Mouse (Mus musculus) 3134 (cell line): ENCODE measurements around the gene Spata46.

Experiments used
- DNase-seq: peaks from one replicate; pipeline ENCODE4 v3.0.0-alpha.2; 2011; ENCODE audit warnings: low spot score; ENCODE audit not compliant: insufficient read length; ENCODE audit errors: extremely low read depth

The Spata46 gene

GRCm38 (mm10) chr1:170332775-170333174, 24.2 kb downstream of the Spata46 start:
- DNase-seq, result no peak

GRCm38 (mm10) chr1:170339943-170340342, 31.3 kb downstream of the Spata46 start:
- DNase-seq, result no peak

DNA sequence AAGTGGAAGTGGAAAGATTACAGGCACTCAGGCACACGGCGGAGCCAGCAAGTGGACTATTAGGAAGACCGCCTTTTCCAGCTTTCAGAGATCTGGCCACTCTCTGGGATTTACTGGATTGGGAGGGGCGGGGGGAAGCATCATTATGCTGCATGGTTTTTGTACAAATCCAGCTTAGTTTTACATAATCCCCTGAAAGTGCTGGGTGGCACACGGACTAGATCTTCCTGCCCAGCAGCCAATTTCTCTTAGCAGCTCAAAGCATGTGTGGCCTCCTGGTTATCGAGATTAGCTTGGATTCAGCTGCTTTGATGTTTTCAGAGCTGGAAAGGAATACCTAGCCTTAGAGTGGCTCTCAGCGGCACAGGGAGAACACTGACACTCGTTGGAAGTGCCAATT, 34.5 kb downstream of the Spata46 start:
- DNase-seq, result no peak

- DNase-seq, result no peak
Measured at GRCm38 (mm10) chr1:170343906-170344305, 35.3 kb downstream of the Spata46 start.

DNA sequence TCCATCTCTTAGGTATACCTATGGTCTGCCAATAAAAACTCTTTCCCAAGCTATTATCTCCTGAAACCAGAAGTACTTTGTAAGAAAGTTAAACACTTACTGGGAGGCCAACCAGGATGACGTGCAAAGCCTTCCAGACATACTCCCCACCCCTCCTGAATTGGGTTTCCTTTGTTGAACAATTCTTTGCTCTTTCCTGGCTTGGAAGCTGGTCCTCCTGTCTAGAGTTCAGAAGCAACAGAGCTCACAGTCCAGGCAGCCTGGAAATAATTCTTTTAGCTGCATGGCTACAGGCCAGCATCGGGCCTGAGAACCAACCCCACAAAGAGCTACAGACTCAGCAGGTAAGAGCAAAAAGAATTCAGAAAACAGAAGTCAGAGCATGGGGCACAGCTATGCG, 37.7 kb downstream of the Spata46 start:
- no peak for DNase-seq

DNA sequence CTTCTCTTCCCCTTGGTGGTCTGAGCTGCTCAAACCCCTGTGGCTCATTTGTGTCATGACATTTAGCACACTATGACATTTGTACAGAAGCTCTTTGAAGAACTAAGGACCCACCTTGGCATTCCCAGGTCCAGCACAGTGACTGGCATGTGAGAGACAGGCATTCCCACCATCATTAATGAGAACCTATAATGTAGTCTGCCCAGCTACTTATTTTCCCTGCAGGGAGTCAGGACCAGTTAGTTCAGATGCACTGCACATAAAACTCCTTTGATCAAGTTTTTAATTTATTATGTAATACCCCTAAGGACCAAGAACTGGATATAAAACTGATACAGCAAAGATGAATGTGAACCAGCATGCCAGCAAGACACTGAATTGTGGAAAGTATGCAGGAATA, 42.5 kb downstream of the Spata46 start:
- DNase-seq, result no peak

DNA sequence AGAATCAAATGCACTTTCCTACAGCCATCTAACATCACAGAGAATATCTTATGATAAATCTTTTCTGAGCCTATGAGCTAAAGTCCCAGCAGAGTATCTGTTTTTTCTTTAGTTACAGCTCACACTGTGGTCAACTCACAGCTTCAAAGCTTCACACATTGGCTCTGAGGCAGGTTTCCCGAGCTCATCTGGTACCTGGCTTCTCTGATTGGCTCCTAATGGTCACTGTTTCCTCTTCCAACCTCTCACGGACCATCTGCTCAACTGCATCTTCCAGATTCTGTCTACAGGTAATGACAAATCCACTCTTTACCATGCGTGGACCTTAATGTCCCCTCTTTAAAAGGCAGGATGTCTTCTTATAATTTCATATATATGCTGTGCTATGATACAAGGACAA, 44.7 kb downstream of the Spata46 start:
- DNase-seq, result no peak

- DNase-seq, result no peak
Measured at GRCm38 (mm10) chr1:170360183-170360915, 51.7 kb downstream of the Spata46 start.
